Mouse (Mus musculus): ENCODE measurements around the gene Fbxl14. TPM values are rescaled to one million over a fixed set of nuclear protein-coding genes. Genes with fewer than 3 reads are reported as not detected.
"Not testable (repeated sequence)": the region's sequence is repeated elsewhere in the genome, so short reads cannot be mapped to it uniquely, and the experiment has no call there.

Gene Fbxl14
- 3.9 and 4.5 TPM in 2 replicates for polyA plus RNA-seq (2015; fragmentation: Nextera tagmentation; extraction: Ambion mirVana)

DNA sequence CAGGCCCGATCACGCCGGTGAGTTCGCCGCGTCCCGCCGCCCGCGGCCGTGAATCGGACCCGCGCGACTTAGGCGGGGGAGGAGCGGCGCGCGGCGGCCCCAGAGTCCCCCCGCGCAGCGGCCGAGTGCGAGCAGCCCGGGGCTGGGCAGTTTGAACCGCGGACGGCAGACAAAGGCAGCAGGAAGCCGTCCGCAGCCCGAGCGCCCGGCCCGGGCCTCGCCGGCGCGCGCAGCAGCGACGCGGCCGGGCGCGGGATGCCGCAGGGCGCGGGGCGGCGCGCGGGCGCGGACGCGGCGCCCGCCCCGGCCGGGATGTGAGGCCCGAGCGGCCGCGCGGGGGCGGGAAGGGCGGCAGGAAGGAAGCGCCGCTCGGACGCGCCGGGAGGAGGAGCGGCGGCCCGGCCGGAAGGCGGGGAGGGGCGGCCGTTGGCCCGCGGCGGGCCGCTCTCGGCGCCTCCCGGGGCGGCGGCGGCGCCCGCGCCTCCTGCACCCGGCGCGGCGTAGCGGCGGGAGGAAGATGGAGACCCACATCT, at the start of gene Fbxl14:
TSS of gene Fbxl14 (plus strand) at position 326 of the 533 bp plus-strand sequence.
- H3K36me3 ChIP-seq (ENCODE audit: insufficient read depth, low read length) = no peaks in the 10 kb centered on the region
- 0% methylated on average over 7 of the region's 101 CpGs for WGBS
- peak within 1 kb of the TSS; percentile 72 for H3K9ac ChIP-seq (replicated peaks; ENCODE audit: low read depth)
- TF ChIP-seq CTCF (IDR thresholded peaks at IDR 0.05) (no peak), EP300 (IDR thresholded peaks at IDR 0.05) (no peak)
- H3K27ac ChIP-seq (ENCODE audit: low read length) = peak within 1 kb of the TSS; percentile 99
- H3K4me2 ChIP-seq (replicated peaks; ENCODE audit: low read depth, low read length) = peak within 1 kb of the TSS; percentile 97
- H3K4me3 ChIP-seq (ENCODE audit: low read depth, low read length) = peak within 1 kb of the TSS; percentile 81
- H3K9me3 ChIP-seq (ENCODE audit: low read length) = no peaks in the 10 kb centered on the region
- peak; percentile 82 for ATAC-seq
- no peaks in the 10 kb centered on the region for H3K27me3 ChIP-seq (replicated peaks; ENCODE audit: insufficient read depth, low read length)
- peak; percentile 76 for DNase-seq (ENCODE audit: low spot score)
- H3K4me1 ChIP-seq (ENCODE audit: insufficient read depth, low read depth, low read length) = peaks cover 22% of the 10 kb centered on the region; the same call in 1 of the 2 replicates

DNA sequence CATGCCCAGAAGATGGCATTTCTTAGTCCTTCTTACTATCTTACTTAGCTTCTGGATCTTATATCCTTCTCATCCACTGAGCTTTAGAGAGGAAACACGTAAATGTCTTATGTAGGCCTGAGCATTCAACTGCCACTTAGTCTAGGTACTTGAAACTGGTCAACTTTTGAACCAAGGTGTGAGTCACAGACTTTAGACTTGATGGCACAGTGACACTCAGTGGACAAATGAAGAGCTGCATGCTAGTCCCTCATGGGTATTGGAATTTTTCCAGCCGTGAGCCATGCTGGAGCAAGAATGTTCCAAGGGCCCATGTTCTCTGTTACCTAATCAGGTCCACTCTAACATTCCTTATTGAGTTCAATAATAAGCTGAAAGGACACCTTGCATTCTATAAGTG, 49.0 kb upstream of the Fbxl14 start:
- H3K9me3 ChIP-seq (ENCODE audit: low read length) = no peaks in the 10 kb centered on the region
- no peak overlapping the region for H3K27ac ChIP-seq (ENCODE audit: low read length)
- TF ChIP-seq CTCF (IDR thresholded peaks at IDR 0.05) (peak; percentile 91), EP300 (IDR thresholded peaks at IDR 0.05) (peak; percentile 67; the same call in 1 of the 2 replicates)
- no peak overlapping the region for H3K4me3 ChIP-seq (ENCODE audit: low read depth, low read length)
- no peaks in the 10 kb centered on the region for H3K36me3 ChIP-seq (ENCODE audit: insufficient read depth, low read length)
- no peak overlapping the region for H3K9ac ChIP-seq (replicated peaks; ENCODE audit: low read depth)
- ATAC-seq (peak; percentile 75), DNase-seq (ENCODE audit: low spot score) (peak; percentile 94)
- no peaks in the 10 kb centered on the region for H3K4me1 ChIP-seq (ENCODE audit: insufficient read depth, low read depth, low read length)
- WGBS = 36% methylated on average over 2 of the region's 2 CpGs
- no peak overlapping the region for H3K4me2 ChIP-seq (replicated peaks; ENCODE audit: low read depth, low read length)
- H3K27me3 ChIP-seq (replicated peaks; ENCODE audit: insufficient read depth, low read length) = no peaks in the 10 kb centered on the region

DNA sequence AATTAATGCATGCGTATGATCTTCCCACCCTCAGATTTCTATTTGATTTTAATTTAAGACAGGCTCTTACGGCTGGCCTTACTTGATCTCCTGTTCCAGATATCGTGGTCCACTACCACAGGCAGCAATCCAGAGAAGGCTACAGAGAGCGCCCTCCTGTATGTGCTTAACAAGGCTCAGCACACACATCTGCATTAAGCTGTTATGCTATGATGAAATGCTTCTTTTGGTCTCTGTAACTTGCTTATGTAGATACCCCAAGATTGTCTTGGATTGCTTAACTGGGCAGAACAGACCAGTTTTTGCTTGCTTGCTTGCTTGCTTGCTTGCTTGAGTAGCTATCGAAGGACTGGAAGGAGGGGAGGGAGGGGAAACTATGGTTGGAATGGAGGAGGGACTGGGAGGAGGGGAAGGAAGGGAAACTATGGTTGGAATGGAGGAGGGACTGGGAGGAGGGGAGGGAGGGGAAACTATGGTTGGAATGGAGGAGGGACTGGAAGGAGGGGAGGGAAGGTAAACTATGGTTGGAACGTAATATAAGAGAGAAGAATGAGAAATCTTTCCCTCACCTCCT, 47.6 kb upstream of the Fbxl14 start:
- H3K4me1 ChIP-seq (ENCODE audit: insufficient read depth, low read depth, low read length) = no peaks in the 10 kb centered on the region
- no peak overlapping the region for H3K4me3 ChIP-seq (ENCODE audit: low read depth, low read length)
- H3K27me3 ChIP-seq (replicated peaks; ENCODE audit: insufficient read depth, low read length) = no peaks in the 10 kb centered on the region
- no peak overlapping the region for H3K27ac ChIP-seq (ENCODE audit: low read length)
- WGBS = 54% methylated on average over 6 of the region's 6 CpGs
- H3K9me3 ChIP-seq (ENCODE audit: low read length) = no peaks in the 10 kb centered on the region
- DNase-seq (ENCODE audit: low spot score) (peak; percentile 85), ATAC-seq (peak; percentile 77)
- TF ChIP-seq CTCF (IDR thresholded peaks at IDR 0.05) = no peak
- peak; percentile 91 for TF ChIP-seq EP300 (IDR thresholded peaks at IDR 0.05)
- no peak overlapping the region for H3K9ac ChIP-seq (replicated peaks; ENCODE audit: low read depth)
- H3K4me2 ChIP-seq (replicated peaks; ENCODE audit: low read depth, low read length) = no peak overlapping the region
- H3K36me3 ChIP-seq (ENCODE audit: insufficient read depth, low read length) = no peaks in the 10 kb centered on the region

DNA sequence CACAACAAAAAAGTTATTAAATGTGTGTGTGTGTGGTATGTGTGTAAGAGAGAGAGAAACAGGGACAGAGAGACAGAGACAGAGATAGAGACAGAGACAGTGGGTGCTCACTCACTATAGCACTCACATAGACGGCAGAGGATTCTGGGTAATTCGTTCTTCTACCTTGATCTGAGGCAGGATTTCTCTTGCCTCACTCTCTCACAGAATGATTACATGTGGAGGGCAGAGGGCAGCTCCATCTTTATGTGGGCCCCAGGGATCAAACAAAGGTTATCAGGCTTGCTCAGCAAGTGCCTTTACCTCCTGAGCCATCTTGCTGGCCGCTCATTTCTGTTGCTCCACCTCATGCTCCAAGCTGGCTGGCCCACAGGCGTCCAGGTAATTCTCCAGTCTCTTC, 45.1 kb upstream of the Fbxl14 start:
- H3K4me1 ChIP-seq (ENCODE audit: insufficient read depth, low read depth, low read length) = no peaks in the 10 kb centered on the region
- no peak overlapping the region for H3K27ac ChIP-seq (ENCODE audit: low read length)
- WGBS = 53% methylated on average over 4 of the region's 4 CpGs
- H3K9me3 ChIP-seq (ENCODE audit: low read length) = no peaks in the 10 kb centered on the region
- H3K9ac ChIP-seq (replicated peaks; ENCODE audit: low read depth) = no peak overlapping the region
- no peak for ATAC-seq
- no peaks in the 10 kb centered on the region for H3K27me3 ChIP-seq (replicated peaks; ENCODE audit: insufficient read depth, low read length)
- no peak overlapping the region for H3K4me2 ChIP-seq (replicated peaks; ENCODE audit: low read depth, low read length)
- no peak for TF ChIP-seq EP300 (IDR thresholded peaks at IDR 0.05)
- no peak for TF ChIP-seq CTCF (IDR thresholded peaks at IDR 0.05)
- H3K36me3 ChIP-seq (ENCODE audit: insufficient read depth, low read length) = no peaks in the 10 kb centered on the region
- no peak overlapping the region for H3K4me3 ChIP-seq (ENCODE audit: low read depth, low read length)
- DNase-seq (ENCODE audit: low spot score) = no peak

DNA sequence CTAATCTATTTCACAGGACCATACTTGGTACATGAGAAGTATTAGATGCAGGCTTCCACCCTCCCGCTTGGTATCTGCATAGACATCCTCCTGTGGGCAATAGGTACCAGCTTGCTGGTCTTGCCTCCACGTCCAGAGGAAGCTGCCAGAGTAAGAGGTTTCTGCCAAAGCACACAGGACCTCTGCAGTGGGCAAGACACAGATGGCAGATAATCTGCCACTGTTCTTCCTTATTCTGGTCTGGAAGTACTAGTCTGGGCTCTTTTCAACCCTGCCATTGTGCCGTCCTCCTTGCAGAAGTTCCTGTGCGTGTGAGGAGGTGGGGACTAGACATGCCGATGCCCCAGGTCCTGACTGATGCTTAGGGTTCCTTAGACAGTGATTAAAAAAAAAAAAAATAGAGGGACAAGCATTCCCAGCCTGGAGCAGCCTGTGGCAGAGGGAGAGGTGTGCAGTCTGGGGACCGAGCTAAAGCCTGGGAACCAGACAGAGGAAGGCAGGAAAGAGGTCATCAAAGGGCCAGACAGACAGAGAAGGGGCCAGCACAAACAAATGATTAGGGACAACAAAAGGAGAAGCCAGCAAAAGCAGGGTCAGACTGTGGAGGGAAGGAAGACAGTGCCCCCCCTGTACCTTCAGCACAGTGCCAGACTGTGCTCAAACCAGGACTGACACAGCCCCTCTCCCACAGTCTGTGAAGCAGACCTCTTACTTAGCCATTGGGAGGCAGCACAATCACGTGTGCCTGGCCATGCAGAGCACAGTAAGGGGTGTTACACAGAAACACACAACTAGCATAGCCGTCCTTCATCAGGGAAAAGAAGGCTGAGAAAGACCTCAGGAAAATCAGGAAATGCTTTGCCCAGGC, 41.3 kb upstream of the Fbxl14 start:
- Histone ChIP-seq H3K27ac (ENCODE audit: low read length) (no peak overlapping the region), H3K4me2 (replicated peaks; ENCODE audit: low read depth, low read length) (no peak overlapping the region), H3K27me3 (replicated peaks; ENCODE audit: insufficient read depth, low read length) (no peaks in the 10 kb centered on the region), H3K4me3 (ENCODE audit: low read depth, low read length) (no peak overlapping the region), H3K9me3 (ENCODE audit: low read length) (no peaks in the 10 kb centered on the region), H3K4me1 (ENCODE audit: insufficient read depth, low read depth, low read length) (no peaks in the 10 kb centered on the region), H3K36me3 (ENCODE audit: insufficient read depth, low read length) (no peaks in the 10 kb centered on the region), H3K9ac (replicated peaks; ENCODE audit: low read depth) (no peak overlapping the region)
- TF ChIP-seq CTCF (IDR thresholded peaks at IDR 0.05) = peak; percentile 17; the same call in 1 of the 2 replicates
- no peak for TF ChIP-seq EP300 (IDR thresholded peaks at IDR 0.05)
- ATAC-seq = no peak
- 46% methylated on average over 8 of the region's 8 CpGs for WGBS
- DNase-seq (ENCODE audit: low spot score) = no peak

DNA sequence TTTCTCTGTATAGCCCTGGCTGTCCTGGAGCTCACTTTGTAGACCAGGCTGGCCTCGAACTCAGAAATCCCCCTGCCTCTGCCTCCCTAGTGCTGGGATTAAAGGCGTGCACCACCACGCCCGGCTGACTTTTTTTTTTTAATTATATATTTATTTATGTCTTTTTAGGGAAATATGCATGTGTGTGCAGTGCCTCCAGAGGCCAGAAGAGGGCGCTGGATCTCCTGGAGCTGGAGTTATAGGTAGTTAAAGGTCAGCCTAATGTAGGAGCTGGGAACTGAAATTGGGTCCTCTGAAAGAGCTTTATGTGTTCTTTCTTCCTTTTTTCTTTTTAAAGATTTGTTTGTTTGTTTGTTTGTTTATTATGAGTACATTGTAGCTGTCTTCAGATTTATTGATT, 36.7 kb upstream of the Fbxl14 start:
- not testable (repeated sequence) for ATAC-seq; H3K4me2 ChIP-seq (replicated peaks; ENCODE audit: low read depth, low read length)

More for the DNA sequence above, 36.7 kb upstream of the Fbxl14 start:
- H3K27me3 ChIP-seq (replicated peaks; ENCODE audit: insufficient read depth, low read length); H3K27ac ChIP-seq (ENCODE audit: low read length); DNase-seq (ENCODE audit: low spot score); H3K9me3 ChIP-seq (ENCODE audit: low read length); H3K9ac ChIP-seq (replicated peaks; ENCODE audit: low read depth); H3K36me3 ChIP-seq (ENCODE audit: insufficient read depth, low read length); H3K4me1 ChIP-seq (ENCODE audit: insufficient read depth, low read depth, low read length); H3K4me3 ChIP-seq (ENCODE audit: low read depth, low read length): not testable (repeated sequence)
- peak; percentile 39 for TF ChIP-seq CTCF (IDR thresholded peaks at IDR 0.05)
- WGBS = 79% methylated on average over 5 of the region's 5 CpGs

Measured in lung, postnatal 0 days (tissue).